Mouse (Mus musculus) retina, postnatal 1 day (tissue): ENCODE measurements at regions not wholly inside any gene's neighbourhood (a gene's known extent, or its start where the extent isn't known, plus 50 kb on each side); places are given as distances from the start of the nearest gene placed in this dataset.
"Not testable (repeated sequence)": the region's sequence is repeated elsewhere in the genome, so short reads cannot be mapped to it uniquely, and the experiment has no call there.

ENCODE experiments used
- DNase-seq: peaks from one replicate; pipeline ENCODE4 v3.0.0-alpha.2; 2012

GRCm38 (mm10) chr14:116586742-116587141 lies 338.4 kb upstream of the Gpc6 start:
- no peak for DNase-seq

GRCm38 (mm10) chr14:116589529-116589928 lies 335.6 kb upstream of the Gpc6 start:
- no peak for DNase-seq

GRCm38 (mm10) chr14:116590111-116590510 lies 335.0 kb upstream of the Gpc6 start:
- DNase-seq = no peak

- no peak for DNase-seq
Observed at GRCm38 (mm10) chr14:116608130-116608529, 317.0 kb upstream of the Gpc6 start.

- no peak for DNase-seq
Observed at GRCm38 (mm10) chr14:116611210-116611609, 313.9 kb upstream of the Gpc6 start.

- DNase-seq = no peak
Observed at GRCm38 (mm10) chr14:116632181-116632580, 292.9 kb upstream of the Gpc6 start.

GRCm38 (mm10) chr14:116642091-116642490 lies 283.0 kb upstream of the Gpc6 start:
- no peak for DNase-seq

GRCm38 (mm10) chr14:116651897-116652296 lies 273.2 kb upstream of the Gpc6 start:
- DNase-seq = no peak

- no peak for DNase-seq
Observed at GRCm38 (mm10) chr14:116683909-116684308, 241.2 kb upstream of the Gpc6 start.

- no peak for DNase-seq
Observed at GRCm38 (mm10) chr14:116697675-116698074, 227.4 kb upstream of the Gpc6 start.

GRCm38 (mm10) chr14:116698437-116698836 lies 226.7 kb upstream of the Gpc6 start:
- DNase-seq = peak; percentile 33

- DNase-seq = not testable (repeated sequence)
Observed at GRCm38 (mm10) chr14:116734596-116734995, 190.5 kb upstream of the Gpc6 start.

GRCm38 (mm10) chr14:116754438-116755157 lies 170.5 kb upstream of the Gpc6 start:
- peak; percentile 13 for DNase-seq

GRCm38 (mm10) chr14:116761429-116761828 lies 163.7 kb upstream of the Gpc6 start:
- no peak for DNase-seq

- no peak for DNase-seq
Observed at GRCm38 (mm10) chr14:116771120-116771519, 154.0 kb upstream of the Gpc6 start.

GRCm38 (mm10) chr14:116771671-116772070 lies 153.4 kb upstream of the Gpc6 start:
- DNase-seq = no peak

GRCm38 (mm10) chr14:116779661-116780060 lies 145.5 kb upstream of the Gpc6 start:
- DNase-seq = no peak

GRCm38 (mm10) chr14:116783840-116784239 lies 141.3 kb upstream of the Gpc6 start:
- DNase-seq = no peak

GRCm38 (mm10) chr14:116806504-116806903 lies 118.6 kb upstream of the Gpc6 start:
- DNase-seq = no peak

- DNase-seq = no peak
Observed at GRCm38 (mm10) chr14:116808581-116808980, 116.5 kb upstream of the Gpc6 start.

GRCm38 (mm10) chr14:116810661-116811345 lies 114.3 kb upstream of the Gpc6 start:
- DNase-seq = peak; percentile 20

- DNase-seq = no peak
Observed at GRCm38 (mm10) chr14:116837235-116837634, 87.9 kb upstream of the Gpc6 start.

- DNase-seq = no peak
Observed at GRCm38 (mm10) chr14:116869437-116869836, 55.7 kb upstream of the Gpc6 start.

- DNase-seq = no peak
Observed at GRCm38 (mm10) chr14:116869996-116870395, 55.1 kb upstream of the Gpc6 start.
